Mouse (Mus musculus): ENCODE measurements around the gene Cnksr1.

GRCm38 (mm10) chr4:134199371-134199770 is 38.8 kb downstream of the Cnksr1 start:
- TF ChIP-seq FOSL1 (IDR thresholded peaks at IDR 0.05; ENCODE audit: insufficient read depth, low read length, poor library complexity, severe bottlenecking): no peak
- TF ChIP-seq CEBPB (IDR thresholded peaks at IDR 0.05; ENCODE audit: low read depth): no peak
- no peak for TF ChIP-seq CTCF (IDR thresholded peaks at IDR 0.05; ENCODE audit: control insufficient read depth, insufficient read depth, insufficient read length)
- no peak for TF ChIP-seq MYOG (IDR thresholded peaks at IDR 0.05; ENCODE audit: control insufficient read depth, extremely low read depth, insufficient read length)
- no peak for TF ChIP-seq USF1 (IDR thresholded peaks at IDR 0.05; ENCODE audit: low read depth)
- no peak for TF ChIP-seq MAX (IDR thresholded peaks at IDR 0.05)
- TF ChIP-seq MYOD1 (IDR thresholded peaks at IDR 0.05; ENCODE audit: control insufficient read depth, insufficient read length, low read depth): no peak
